Mouse (Mus musculus) stomach, postnatal 0 days (tissue): ENCODE data around the gene Map2k6. TPM values are rescaled to one million over a fixed set of nuclear protein-coding genes. Genes with fewer than 3 reads are reported as not detected.
A peak's percentile ranks its signal among the peaks of the same experiment; 100 is the strongest.

Source experiments
- ATAC-seq: fragments of 200-750 bp; cut with Nextera tagmentation; 2 replicates; pipeline ENCODE4 v1.8.0; 2017; ENCODE audit not compliant: low FRiP score, low TSS enrichment
- DNase-seq: peaks from one replicate; pipeline ENCODE4 v3.0.0-alpha.2; 2016; ENCODE audit warnings: low spot score
- H3K27ac ChIP-seq: fragments of 300-500 bp; sonication (generic); replicated peaks from 2 replicates; pipeline ENCODE4 v1.5.1; 2014; ENCODE audit warnings: mild to moderate bottlenecking, control low read depth
- H3K27me3 ChIP-seq: fragments of 300-500 bp; sonication (generic); 2 replicates; pipeline ENCODE4 v1.6.1; 2014; ENCODE audit warnings: low read length; ENCODE audit not compliant: control insufficient read depth, insufficient read depth
- H3K36me3 ChIP-seq: fragments of 300-500 bp; sonication (generic); 2 replicates; pipeline ENCODE4 v1.6.1; 2014; ENCODE audit warnings: low read length, mixed read lengths; ENCODE audit not compliant: control insufficient read depth, insufficient read depth
- H3K4me1 ChIP-seq: fragments of 300-500 bp; sonication (generic); replicated peaks from 2 replicates; pipeline ENCODE4 v1.6.1; 2014; ENCODE audit warnings: antibody characterized with exemption; ENCODE audit not compliant: control insufficient read depth, insufficient read depth
- H3K4me2 ChIP-seq: fragments of 300-500 bp; sonication (generic); replicated peaks from 2 replicates; pipeline ENCODE4 v1.6.1; 2014; ENCODE audit warnings: low read depth, mild to moderate bottlenecking, control low read depth, moderate library complexity
- H3K4me3 ChIP-seq: fragments of 300-500 bp; sonication (generic); 2 replicates; pipeline ENCODE4 v1.5.1; 2014; ENCODE audit warnings: low read depth, low read length, control low read depth
- H3K9ac ChIP-seq: fragments of 300-500 bp; sonication (generic); 2 replicates; pipeline ENCODE4 v1.6.1; 2014; ENCODE audit warnings: mild to moderate bottlenecking, low read length, control low read depth, mixed read lengths
- H3K9me3 ChIP-seq: fragments of 300-500 bp; sonication (generic); 2 replicates; pipeline ENCODE4 v1.6.1; 2016; ENCODE audit warnings: low read length; ENCODE audit not compliant: control insufficient read depth
- CTCF ChIP-seq: IDR thresholded peaks from 2 replicates; pipeline ENCODE4 v1.5.1; 2016; ENCODE audit warnings: antibody characterized with exemption, low read depth, mild to moderate bottlenecking, moderate library complexity
- EP300 ChIP-seq: optimal IDR thresholded peaks from 2 replicates; pipeline ENCODE3; 2016; ENCODE audit warnings: antibody characterized with exemption
- WGBS: fragments of 180-500 bp; shearing (Covaris S2); extraction: QIAGEN DNeasy Blood & Tissue Kit; methylation state at CpG from one replicate; pipeline ENCODE4 v1.1.7; 2014; 5-methylcytosine and 5-hydroxymethylcytosine counted together
- polyA plus RNA-seq: library from polyadenylated mRNA; unstranded; fragments of >200 nt; fragmentation: Nextera tagmentation; extraction: Ambion mirVana; gene quantifications from 2 replicates; pipeline ENCODE4 v1.2.1, GENCODE M21; 2015

Map2k6 gene
- polyA plus RNA-seq, 1 experiment from 2014 or later: 6.0 TPM

GRCm38 (mm10) chr11:110379661-110380309, 19.1 kb upstream of the Map2k6 start:
- no peaks in the 10 kb centered on the region for H3K36me3 ChIP-seq
- WGBS: 5% methylated on average over 20 of the region's 20 CpGs
- H3K9ac ChIP-seq: no peak overlapping the region
- H3K4me3 ChIP-seq: peak overlapping the region; percentile 26
- H3K4me1 ChIP-seq: no peaks in the 10 kb centered on the region
- no peaks in the 10 kb centered on the region for H3K27me3 ChIP-seq
- peak overlapping the region; percentile 76 for H3K27ac ChIP-seq
- peak overlapping the region; percentile 47 for H3K4me2 ChIP-seq
- H3K9me3 ChIP-seq: no peaks in the 10 kb centered on the region
- ATAC-seq (peak; percentile 99), DNase-seq (peak; percentile 88)
- TF ChIP-seq CTCF (peak; percentile 63), EP300 (no peak)

GRCm38 (mm10) chr11:110380310-110380668, 18.6 kb upstream of the Map2k6 start:
- H3K27ac ChIP-seq: peak overlapping the region; percentile 76
- H3K4me3 ChIP-seq: peak overlapping the region; percentile 26
- H3K4me2 ChIP-seq: peak overlapping the region; percentile 47
- WGBS: 14% methylated on average over 15 of the region's 15 CpGs
- DNase-seq (no peak), ATAC-seq (no peak; the same call in 1 of the 2 replicates)
- no peaks in the 10 kb centered on the region for H3K9me3 ChIP-seq
- no peaks in the 10 kb centered on the region for H3K4me1 ChIP-seq
- no peaks in the 10 kb centered on the region for H3K36me3 ChIP-seq
- H3K9ac ChIP-seq: no peak overlapping the region
- TF ChIP-seq CTCF: no peak
- TF ChIP-seq EP300: no peak
- H3K27me3 ChIP-seq: no peaks in the 10 kb centered on the region

DNA sequence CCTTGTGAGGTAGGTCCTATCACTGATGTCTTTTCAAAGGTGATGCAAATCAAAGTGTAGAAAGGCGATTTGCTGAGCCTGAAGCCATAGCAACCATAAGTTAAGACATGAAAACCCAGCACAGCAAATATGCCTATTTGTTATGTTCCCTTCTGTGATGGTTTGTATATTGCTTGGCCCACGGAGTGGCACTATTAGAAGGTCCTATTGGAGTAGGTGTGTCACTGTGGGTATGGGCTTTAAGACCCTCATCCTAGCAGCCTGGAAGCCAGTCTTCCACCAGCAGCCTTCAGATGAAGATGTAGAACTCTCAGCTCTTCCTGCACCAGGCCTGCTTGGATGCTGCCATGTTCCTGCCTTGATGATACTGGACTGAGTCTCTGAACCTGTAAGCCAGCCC, 13.4 kb upstream of the Map2k6 start:
- WGBS: 79% methylated on average over 2 of the region's 2 CpGs
- ATAC-seq: no peak
- Histone ChIP-seq H3K36me3 (no peaks in the 10 kb centered on the region), H3K9me3 (no peaks in the 10 kb centered on the region), H3K4me2 (no peak overlapping the region), H3K4me1 (no peaks in the 10 kb centered on the region), H3K4me3 (no peak overlapping the region), H3K9ac (no peak overlapping the region), H3K27me3 (no peaks in the 10 kb centered on the region), H3K27ac (no peak overlapping the region)
- TF ChIP-seq EP300: no peak
- TF ChIP-seq CTCF: no peak
- no peak for DNase-seq

- H3K4me2 ChIP-seq: no peak overlapping the region
- no peaks in the 10 kb centered on the region for H3K27me3 ChIP-seq
- TF ChIP-seq EP300: no peak
- no peak for TF ChIP-seq CTCF
- no peaks in the 10 kb centered on the region for H3K36me3 ChIP-seq
- no peak overlapping the region for H3K9ac ChIP-seq
- H3K27ac ChIP-seq: no peak overlapping the region
- no peaks in the 10 kb centered on the region for H3K9me3 ChIP-seq
- 76% methylated on average over 3 of the region's 3 CpGs for WGBS
- no peak overlapping the region for H3K4me3 ChIP-seq
- ATAC-seq (no peak), DNase-seq (no peak)
- no peaks in the 10 kb centered on the region for H3K4me1 ChIP-seq
These were observed 6.2 kb upstream of the Map2k6 start for GRCm38 (mm10) chr11:110392763-110393162.

DNA sequence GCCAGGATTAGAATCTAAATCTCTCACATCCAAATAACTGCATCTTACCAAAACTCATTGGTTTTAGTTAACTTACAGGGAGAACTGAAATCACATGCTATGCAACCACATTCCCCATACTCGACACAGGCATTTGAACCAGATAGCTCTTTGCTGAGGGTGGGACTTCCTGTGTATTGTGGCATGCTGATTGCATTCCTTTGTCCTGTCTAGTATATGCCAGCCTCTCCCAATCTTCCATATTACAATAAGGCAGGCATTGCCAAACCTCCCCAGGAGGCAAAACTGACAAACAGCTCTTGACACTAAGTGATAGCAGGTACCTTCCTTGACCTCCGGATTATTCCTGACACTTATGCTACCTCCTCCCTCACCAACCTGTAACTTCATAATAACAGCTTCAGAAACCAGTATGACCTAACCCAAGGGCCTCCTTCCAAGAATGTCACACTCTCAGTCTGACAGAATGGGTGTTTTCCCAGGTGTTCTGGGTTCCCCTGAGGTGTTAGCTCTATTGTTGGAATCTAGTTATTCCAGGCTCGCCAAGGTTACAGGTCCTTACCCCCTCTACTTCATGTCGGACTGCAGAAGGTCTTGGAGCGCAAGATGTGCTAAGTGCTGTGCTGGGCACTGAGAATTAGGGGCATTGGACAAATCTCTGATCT, 4.0 kb upstream of the Map2k6 start:
- Histone ChIP-seq H3K4me3 (no peak overlapping the region), H3K36me3 (no peaks in the 10 kb centered on the region), H3K27me3 (no peaks in the 10 kb centered on the region), H3K27ac (no peak overlapping the region), H3K4me1 (no peaks in the 10 kb centered on the region), H3K9ac (no peak overlapping the region), H3K4me2 (no peak overlapping the region), H3K9me3 (no peaks in the 10 kb centered on the region)
- no peak for TF ChIP-seq CTCF
- TF ChIP-seq EP300: no peak
- 74% methylated on average over 5 of the region's 5 CpGs for WGBS
- ATAC-seq (no peak), DNase-seq (no peak)

DNA sequence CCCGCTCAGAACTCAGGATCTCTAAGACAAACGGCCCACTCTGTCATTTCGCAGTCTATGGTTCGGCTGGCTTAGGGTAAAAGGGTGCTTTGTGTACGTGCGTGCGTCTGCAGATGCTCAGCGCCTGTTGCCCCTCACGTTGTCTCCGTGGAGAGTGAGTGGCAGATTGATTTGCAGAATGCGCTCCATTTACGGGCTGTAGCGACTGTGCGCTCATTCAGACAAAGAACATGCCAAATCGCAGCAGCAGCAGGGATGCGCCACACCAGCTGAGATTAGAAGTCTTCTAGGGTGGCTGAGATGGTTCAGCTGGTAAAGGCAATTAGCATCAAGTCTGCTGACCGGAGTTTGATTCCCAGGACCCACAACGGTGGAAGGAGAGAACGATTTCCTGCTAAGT, 2.8 kb upstream of the Map2k6 start:
- H3K4me1 ChIP-seq: no peaks in the 10 kb centered on the region
- no peak overlapping the region for H3K9ac ChIP-seq
- no peak for ATAC-seq
- no peak overlapping the region; the same call in 1 of the 2 replicates for H3K4me2 ChIP-seq
- H3K27ac ChIP-seq: no peak overlapping the region
- WGBS: 48% methylated on average over 19 of the region's 19 CpGs
- no peaks in the 10 kb centered on the region for H3K36me3 ChIP-seq
- no peak for DNase-seq
- H3K27me3 ChIP-seq: no peaks in the 10 kb centered on the region
- TF ChIP-seq EP300: no peak
- TF ChIP-seq CTCF: no peak
- H3K4me3 ChIP-seq: no peak overlapping the region
- no peaks in the 10 kb centered on the region for H3K9me3 ChIP-seq
